Mouse (Mus musculus) lung, adult 2 months (tissue): ENCODE measurements around the gene Atg4c. TPM values are rescaled to one million over a fixed set of nuclear protein-coding genes. Genes with fewer than 3 reads are reported as not detected.

Experiments
- DNase-seq: peaks from one replicate; pipeline ENCODE4 v3.0.0; 2022
- H3K4me1 ChIP-seq: fragments of 200-500 bp; 2 replicates; pipeline ENCODE4 v1.6.1; 2011; ENCODE audit warnings: low read length; ENCODE audit not compliant: control insufficient read depth, insufficient read depth
- H3K4me3 ChIP-seq: fragments of 200-500 bp; replicated peaks from 2 replicates; pipeline ENCODE3; 2011; ENCODE audit warnings: low read depth, mild to moderate bottlenecking, control low read depth, low read length; ENCODE audit errors: extremely low read depth
- CTCF ChIP-seq: fragments of 200-500 bp; IDR thresholded peaks from 2 replicates; pipeline ENCODE4 v1.5.1; 2011; ENCODE audit warnings: mild to moderate bottlenecking, low read length, control low read depth; ENCODE audit not compliant: insufficient read depth
- POLR2A ChIP-seq: fragments of 200-500 bp; IDR thresholded peaks from 2 replicates; pipeline ENCODE4 v1.6.1; 2011; ENCODE audit warnings: low read depth, mild to moderate bottlenecking, control low read depth, low read length, borderline replicate concordance; ENCODE audit errors: extremely low read depth
- WGBS: fragments of 180-500 bp; shearing (Covaris S2); methylation state at CpG from one replicate; pipeline ENCODE4 v1.1.7; 2018; 5-methylcytosine and 5-hydroxymethylcytosine counted together
- polyA plus RNA-seq: library from polyadenylated mRNA; depleted of rRNA; stranded (reverse); fragments of >200 nt; gene quantifications from 2 replicates; pipeline ENCODE4 v1.2.3, GENCODE M21; 2012

Atg4c gene
- polyA plus RNA-seq, 1 experiment = 4.6 TPM

GRCm38 (mm10) chr4:99163547-99163946, 30.2 kb upstream of the Atg4c start:
- DNase-seq = no peak
- Histone ChIP-seq H3K4me3 (no peak overlapping the region), H3K4me1 (peaks cover 4% of the 10 kb centered on the region)
- TF ChIP-seq POLR2A (no peak), CTCF (no peak)
- 16% methylated on average over 4 of the region's 4 CpGs for WGBS

GRCm38 (mm10) chr4:99168869-99169268, 24.9 kb upstream of the Atg4c start:
- Histone ChIP-seq H3K4me1 (no peaks in the 10 kb centered on the region), H3K4me3 (no peak overlapping the region)
- WGBS = 86% methylated on average over 5 of the region's 5 CpGs
- TF ChIP-seq POLR2A (no peak), CTCF (no peak)
- no peak for DNase-seq

- H3K4me1 ChIP-seq = no peaks in the 10 kb centered on the region
Measured at GRCm38 (mm10) chr4:99174265-99174664, 19.5 kb upstream of the Atg4c start.

GRCm38 (mm10) chr4:99176841-99177240, 16.9 kb upstream of the Atg4c start:
- no peak overlapping the region for H3K4me3 ChIP-seq
- TF ChIP-seq POLR2A = no peak
- TF ChIP-seq CTCF = no peak
- no peak for DNase-seq
- WGBS = 53% methylated on average over 7 of the region's 7 CpGs
- H3K4me1 ChIP-seq = no peaks in the 10 kb centered on the region; the same call in 1 of the 2 replicates

More at GRCm38 (mm10) chr4:99174265-99174664, 19.5 kb upstream of the Atg4c start:
- no peak overlapping the region for H3K4me3 ChIP-seq
- no peak for DNase-seq
- no peak for TF ChIP-seq CTCF
- TF ChIP-seq POLR2A = no peak
- WGBS = 79% methylated on average over 7 of the region's 7 CpGs

- 85% methylated on average over 4 of the region's 4 CpGs for WGBS
- TF ChIP-seq CTCF = no peak
- TF ChIP-seq POLR2A = no peak
- Histone ChIP-seq H3K4me3 (no peak overlapping the region), H3K4me1 (no peaks in the 10 kb centered on the region; the same call in 1 of the 2 replicates)
- DNase-seq = no peak
Measured at GRCm38 (mm10) chr4:99177255-99177654, 16.5 kb upstream of the Atg4c start.

GRCm38 (mm10) chr4:99178851-99179250, 14.9 kb upstream of the Atg4c start:
- no peak overlapping the region for H3K4me3 ChIP-seq
- WGBS = 68% methylated on average over 5 of the region's 5 CpGs
- TF ChIP-seq POLR2A (no peak), CTCF (no peak)
- DNase-seq = no peak
- H3K4me1 ChIP-seq = no peaks in the 10 kb centered on the region; the same call in 1 of the 2 replicates

- 68% methylated on average over 21 of the region's 21 CpGs for WGBS
- no peak for DNase-seq
- TF ChIP-seq POLR2A = no peak
- TF ChIP-seq CTCF = no peak
- Histone ChIP-seq H3K4me3 (no peak overlapping the region), H3K4me1 (no peaks in the 10 kb centered on the region; the same call in 1 of the 2 replicates)
Measured at GRCm38 (mm10) chr4:99179446-99180120, 14.2 kb upstream of the Atg4c start.

GRCm38 (mm10) chr4:99180921-99181320, 12.8 kb upstream of the Atg4c start:
- DNase-seq = no peak
- Histone ChIP-seq H3K4me1 (no peaks in the 10 kb centered on the region; the same call in 1 of the 2 replicates), H3K4me3 (no peak overlapping the region)
- WGBS = 61% methylated on average over 5 of the region's 5 CpGs
- TF ChIP-seq CTCF = no peak
- TF ChIP-seq POLR2A = no peak

- TF ChIP-seq POLR2A (no peak), CTCF (no peak)
- DNase-seq = no peak
Measured at GRCm38 (mm10) chr4:99181739-99182419, 11.9 kb upstream of the Atg4c start.

GRCm38 (mm10) chr4:99182660-99183431, 10.9 kb upstream of the Atg4c start:
- Histone ChIP-seq H3K4me1 (no peaks in the 10 kb centered on the region; the same call in 1 of the 2 replicates), H3K4me3 (no peak overlapping the region)
- 73% methylated on average over 20 of the region's 20 CpGs for WGBS
- no peak for DNase-seq
- TF ChIP-seq CTCF (no peak), POLR2A (no peak)

More at GRCm38 (mm10) chr4:99181739-99182419, 11.9 kb upstream of the Atg4c start:
- H3K4me1 ChIP-seq = no peaks in the 10 kb centered on the region; the same call in 1 of the 2 replicates
- H3K4me3 ChIP-seq = no peak overlapping the region
- 58% methylated on average over 9 of the region's 9 CpGs for WGBS
